Mouse (Mus musculus): ENCODE measurements at regions not wholly inside any gene's neighbourhood (a gene's known extent, or its start where the extent isn't known, plus 50 kb on each side); places are given as distances from the start of the nearest gene placed in this dataset.

- DNase-seq = no peak
These were observed 195.5 kb upstream of the Sp8 start for GRCm38 (mm10) chr12:118650483-118651160.

- no peak for DNase-seq
These were observed 196.7 kb upstream of the Sp8 start for GRCm38 (mm10) chr12:118649323-118649973.

- no peak for DNase-seq
These were observed 197.5 kb upstream of the Sp8 start for GRCm38 (mm10) chr12:118648673-118649072.

GRCm38 (mm10) chr12:118647270-118648042 lies 198.7 kb upstream of the Sp8 start:
- DNase-seq = no peak

- DNase-seq = no peak
These were observed 205.2 kb upstream of the Sp8 start for GRCm38 (mm10) chr12:118640925-118641324.

- no peak for DNase-seq
These were observed 208.9 kb upstream of the Sp8 start for GRCm38 (mm10) chr12:118637214-118637613.

GRCm38 (mm10) chr12:118635456-118635855 lies 210.7 kb upstream of the Sp8 start:
- DNase-seq = no peak

GRCm38 (mm10) chr12:118630373-118630772 lies 215.8 kb upstream of the Sp8 start:
- DNase-seq = no peak

GRCm38 (mm10) chr12:118621697-118622485 lies 224.2 kb upstream of the Sp8 start:
- DNase-seq = no peak

GRCm38 (mm10) chr12:118620847-118621636 lies 225.1 kb upstream of the Sp8 start:
- DNase-seq = no peak

- peak; percentile 11 for DNase-seq
These were observed 249.1 kb upstream of the Sp8 start for GRCm38 (mm10) chr12:118597015-118597414.

- no peak for DNase-seq
These were observed 251.2 kb upstream of the Sp8 start for GRCm38 (mm10) chr12:118594781-118595574.

- no peak for DNase-seq
These were observed 262.1 kb upstream of the Sp8 start for GRCm38 (mm10) chr12:118583829-118584628.

GRCm38 (mm10) chr12:118569811-118570210 lies 268.6 kb upstream of the Sp4 start:
- DNase-seq = peak; percentile 31

GRCm38 (mm10) chr12:118566681-118567080 lies 265.4 kb upstream of the Sp4 start:
- DNase-seq = no peak

GRCm38 (mm10) chr12:118564394-118565112 lies 263.3 kb upstream of the Sp4 start:
- DNase-seq = no peak

- no peak for DNase-seq
These were observed 261.0 kb upstream of the Sp4 start for GRCm38 (mm10) chr12:118562226-118562625.

- no peak for DNase-seq
These were observed 247.8 kb upstream of the Sp4 start for GRCm38 (mm10) chr12:118549071-118549470.

GRCm38 (mm10) chr12:118540336-118540735 lies 239.1 kb upstream of the Sp4 start:
- DNase-seq = no peak

GRCm38 (mm10) chr12:118530514-118530913 lies 229.3 kb upstream of the Sp4 start:
- DNase-seq = no peak
